Mouse (Mus musculus) layer of hippocampus, postnatal 14 days (tissue): Measurements from ENCODE around the gene Igsf1. TPM values are rescaled to one million over a fixed set of nuclear protein-coding genes. Genes with fewer than 3 reads are reported as not detected.

Source experiments
- DNase-seq, 2 experiments: peaks; one replicate each; pipeline ENCODE4 v3.0.0; 2021 to 2022; ENCODE audit warnings: low spot score in 2 of 2, mixed read lengths in 1 of 2
- long read RNA-seq, 2 experiments: library from polyadenylated mRNA; stranded (forward); transcript quantifications; one replicate each; pipeline ENCODE4 v2.0.0; 2021
- total RNA-seq, 2 experiments: library from RNA; stranded (reverse); gene quantifications; 2 replicates each; pipeline ENCODE4 v1.2.3; 2021

Gene Igsf1
- 10 to 100 TPM; 13.6 to 18.6 TPM for total RNA-seq
- long read RNA-seq, experiment 1, full-length matches to known transcripts: 5 of 12 reads
- long read RNA-seq, experiment 1, partial matches to known transcripts: 2 of 12 reads
- long read RNA-seq, experiment 1, other reads (novel, unspliced or antisense): 5 of 12 reads
- long read RNA-seq, experiment 2, full-length matches to known transcripts: 4 of 9 reads
- long read RNA-seq, experiment 2, partial matches to known transcripts: 4 of 9 reads
- long read RNA-seq, experiment 2, other reads (novel, unspliced or antisense): 1 of 9 reads

GRCm38 (mm10) chrX:49797213-49798019, at the start of gene Igsf1:
Igsf1 (minus strand) TSS chrX:49797749.
- peak; percentile 12 to 24 for DNase-seq

- DNase-seq: no peak
Observed at GRCm38 (mm10) chrX:49770828-49771227, 26.7 kb downstream of the Igsf1 start.

- DNase-seq: peak; percentile 1 to 2
Observed at GRCm38 (mm10) chrX:49745192-49745591, 52.4 kb downstream of the Igsf1 start.

- DNase-seq: no peak
Observed at GRCm38 (mm10) chrX:49734959-49735358, 62.6 kb downstream of the Igsf1 start, which contains the start of gene Olfr1321. Olfr1321 (minus strand) TSS chrX:49735059.

Other genes starting within 250 kb of the Igsf1 start
- gene Olfr1320, start 125.4 kb downstream of the Igsf1 start, total RNA-seq: not detected
- not detected for gene Olfr1321, start 62.7 kb downstream of the Igsf1 start, total RNA-seq
- not detected for gene Olfr1322, start 93.7 kb upstream of the Igsf1 start, total RNA-seq
- not detected for gene Olfr1323, start 221.6 kb upstream of the Igsf1 start, total RNA-seq